Mouse (Mus musculus) neural tube, embryonic 14.5 days (tissue): ENCODE results near the gene Ankrd12. TPM values are rescaled to one million over a fixed set of nuclear protein-coding genes. Genes with fewer than 3 reads are reported as not detected.

Experiments
- ATAC-seq: fragments of 200-750 bp; cut with Nextera tagmentation; 2 replicates; pipeline ENCODE4 v1.8.0; 2017; ENCODE audit warnings: low read depth, mild to moderate bottlenecking, moderate TSS enrichment, moderate library complexity
- H3K27ac ChIP-seq: fragments of 300-500 bp; sonication (generic); 2 replicates; pipeline ENCODE4 v1.5.1; 2014; ENCODE audit warnings: low read depth, mild to moderate bottlenecking, control low read depth, low read length, moderate library complexity, mixed read lengths
- H3K27me3 ChIP-seq: fragments of 300-500 bp; sonication (generic); 2 replicates; pipeline ENCODE4 v1.6.1; 2014; ENCODE audit warnings: low read length; ENCODE audit not compliant: control insufficient read depth, insufficient read depth
- H3K36me3 ChIP-seq: fragments of 300-500 bp; sonication (generic); 2 replicates; pipeline ENCODE4 v1.6.1; 2014; ENCODE audit warnings: low read length, mixed read lengths; ENCODE audit not compliant: control insufficient read depth, insufficient read depth
- H3K4me1 ChIP-seq: fragments of 300-500 bp; sonication (generic); 2 replicates; pipeline ENCODE4 v1.6.1; 2014; ENCODE audit warnings: low read length; ENCODE audit not compliant: control insufficient read depth, insufficient read depth
- H3K4me2 ChIP-seq: fragments of 300-500 bp; sonication (generic); 2 replicates; pipeline ENCODE4 v1.6.1; 2014; ENCODE audit warnings: mild to moderate bottlenecking, low read depth, low read length, control low read depth
- H3K4me3 ChIP-seq: fragments of 300-500 bp; sonication (generic); 2 replicates; pipeline ENCODE4 v1.5.1; 2014; ENCODE audit warnings: low read depth, low read length, control low read depth, mixed read lengths
- H3K9ac ChIP-seq: fragments of 300-500 bp; sonication (generic); replicated peaks from 2 replicates; pipeline ENCODE4 v1.6.1; 2014; ENCODE audit warnings: low read depth, mild to moderate bottlenecking, control low read depth, low read length, mixed read lengths
- H3K9me3 ChIP-seq: fragments of 300-500 bp; sonication (generic); 2 replicates; pipeline ENCODE4 v1.6.1; 2016; ENCODE audit warnings: low read length; ENCODE audit not compliant: control insufficient read depth
- WGBS: fragments of 180-500 bp; shearing (Covaris S2); extraction: QIAGEN DNeasy Blood & Tissue Kit; methylation state at CpG from one replicate; pipeline ENCODE4 v1.1.7; 2014; 5-methylcytosine and 5-hydroxymethylcytosine counted together
- polyA plus RNA-seq: library from polyadenylated mRNA; unstranded; fragments of >200 nt; fragmentation: Nextera tagmentation; extraction: Ambion mirVana; gene quantifications from 2 replicates; pipeline ENCODE4 v1.2.1, GENCODE M21; 2014

Ankrd12 gene
- polyA plus RNA-seq, 1 experiment from 2014 or later: 193 TPM

GRCm38 (mm10) chr17:65939461-65940192 is 137.3 kb downstream of the Ankrd12 start:
- Histone ChIP-seq H3K27ac (no peak overlapping the region), H3K9me3 (no peaks in the 10 kb centered on the region), H3K27me3 (no peaks in the 10 kb centered on the region), H3K36me3 (peaks cover 8% of the 10 kb centered on the region; the same call in 1 of the 2 replicates), H3K4me2 (no peak overlapping the region), H3K4me1 (no peaks in the 10 kb centered on the region), H3K4me3 (no peak overlapping the region), H3K9ac (0 out of 2 replicates have a peak overlapping the region, but pooled peaks have one; percentile 7)
- ATAC-seq: no peak
- 68% methylated on average over 14 of the region's 14 CpGs for WGBS

- Histone ChIP-seq H3K4me1 (no peaks in the 10 kb centered on the region), H3K27me3 (no peaks in the 10 kb centered on the region), H3K4me3 (no peak overlapping the region), H3K9ac (no peak overlapping the region), H3K9me3 (no peaks in the 10 kb centered on the region), H3K36me3 (peaks cover 12% of the 10 kb centered on the region; the same call in 1 of the 2 replicates), H3K4me2 (no peak overlapping the region), H3K27ac (no peak overlapping the region)
- 87% methylated on average over 9 of the region's 9 CpGs for WGBS
- ATAC-seq: no peak
These were observed 139.2 kb downstream of the Ankrd12 start for GRCm38 (mm10) chr17:65937671-65938070.

GRCm38 (mm10) chr17:65933741-65934140 is 143.1 kb downstream of the Ankrd12 start:
- H3K9me3 ChIP-seq: no peaks in the 10 kb centered on the region
- no peak overlapping the region for H3K4me3 ChIP-seq
- ATAC-seq: no peak
- H3K27me3 ChIP-seq: no peaks in the 10 kb centered on the region
- WGBS: 95% methylated on average over 2 of the region's 2 CpGs
- H3K27ac ChIP-seq: no peak overlapping the region
- no peak overlapping the region for H3K9ac ChIP-seq
- no peak overlapping the region for H3K4me2 ChIP-seq
- peaks cover 19% of the 10 kb centered on the region for H3K36me3 ChIP-seq
- H3K4me1 ChIP-seq: no peaks in the 10 kb centered on the region

- ATAC-seq: peak; percentile 54; the same call in 1 of the 2 replicates
- Histone ChIP-seq H3K36me3 (peaks cover 22% of the 10 kb centered on the region), H3K4me2 (no peak overlapping the region), H3K27me3 (no peaks in the 10 kb centered on the region), H3K27ac (0 out of 2 replicates have a peak overlapping the region, but pooled peaks have one; percentile 18), H3K4me3 (no peak overlapping the region), H3K4me1 (no peaks in the 10 kb centered on the region), H3K9ac (no peak overlapping the region), H3K9me3 (no peaks in the 10 kb centered on the region)
- 37% methylated on average over 6 of the region's 6 CpGs for WGBS
These were observed 145.4 kb downstream of the Ankrd12 start for GRCm38 (mm10) chr17:65931525-65931924.

- no peak overlapping the region for H3K27ac ChIP-seq
- no peaks in the 10 kb centered on the region for H3K4me1 ChIP-seq
- H3K4me2 ChIP-seq: no peak overlapping the region
- no peaks in the 10 kb centered on the region for H3K9me3 ChIP-seq
- no peak overlapping the region for H3K9ac ChIP-seq
- H3K4me3 ChIP-seq: no peak overlapping the region
- no peaks in the 10 kb centered on the region for H3K27me3 ChIP-seq
- no peak for ATAC-seq
- WGBS: 83% methylated on average over 6 of the region's 6 CpGs
- peaks cover 26% of the 10 kb centered on the region for H3K36me3 ChIP-seq
These were observed 145.9 kb downstream of the Ankrd12 start for GRCm38 (mm10) chr17:65930960-65931359.

- Histone ChIP-seq H3K4me3 (no peak overlapping the region), H3K9ac (no peak overlapping the region), H3K4me1 (no peaks in the 10 kb centered on the region), H3K27me3 (no peaks in the 10 kb centered on the region), H3K36me3 (peaks cover 33% of the 10 kb centered on the region), H3K27ac (no peak overlapping the region), H3K4me2 (no peak overlapping the region), H3K9me3 (no peaks in the 10 kb centered on the region)
- WGBS: 85% methylated on average over 7 of the region's 7 CpGs
- ATAC-seq: no peak
These were observed 146.6 kb downstream of the Ankrd12 start for GRCm38 (mm10) chr17:65930158-65930826.

- H3K27ac ChIP-seq: no peak overlapping the region
- no peaks in the 10 kb centered on the region for H3K27me3 ChIP-seq
- ATAC-seq: no peak
- no peaks in the 10 kb centered on the region for H3K4me1 ChIP-seq
- 89% methylated on average over 22 of the region's 22 CpGs for WGBS
- no peak overlapping the region for H3K4me2 ChIP-seq
- no peaks in the 10 kb centered on the region for H3K9me3 ChIP-seq
- no peak overlapping the region for H3K4me3 ChIP-seq
- H3K9ac ChIP-seq: no peak overlapping the region
- peaks cover 38% of the 10 kb centered on the region for H3K36me3 ChIP-seq
These were observed 147.4 kb downstream of the Ankrd12 start for GRCm38 (mm10) chr17:65929319-65929978.

- Histone ChIP-seq H3K4me3 (no peak overlapping the region), H3K9me3 (no peaks in the 10 kb centered on the region), H3K27me3 (no peaks in the 10 kb centered on the region), H3K27ac (no peak overlapping the region), H3K4me2 (no peak overlapping the region), H3K4me1 (no peaks in the 10 kb centered on the region), H3K36me3 (peaks cover 47% of the 10 kb centered on the region), H3K9ac (no peak overlapping the region)
- WGBS: 66% methylated on average over 4 of the region's 4 CpGs
- ATAC-seq: no peak
These were observed 149.8 kb downstream of the Ankrd12 start for GRCm38 (mm10) chr17:65927077-65927476.

- 83% methylated on average over 5 of the region's 5 CpGs for WGBS
- Histone ChIP-seq H3K27ac (no peak overlapping the region), H3K4me1 (no peaks in the 10 kb centered on the region), H3K9me3 (no peaks in the 10 kb centered on the region), H3K9ac (no peak overlapping the region), H3K27me3 (no peaks in the 10 kb centered on the region), H3K4me2 (no peak overlapping the region), H3K36me3 (peaks cover 44% of the 10 kb centered on the region), H3K4me3 (no peak overlapping the region)
- ATAC-seq: no peak
These were observed 152.7 kb downstream of the Ankrd12 start for GRCm38 (mm10) chr17:65924218-65924617.
